Mouse (Mus musculus): ENCODE results near the gene Tmc2. TPM values are rescaled to one million over a fixed set of nuclear protein-coding genes. Genes with fewer than 3 reads are reported as not detected.

The Tmc2 gene
- polyA plus RNA-seq, 1 experiment, result not detected

GRCm38 (mm10) chr2:130293009-130293408 is 98.0 kb downstream of the Tmc2 start:
- no peak overlapping the region for H3K27ac ChIP-seq (ENCODE audit: insufficient read depth, low read depth, low read length)
- peaks cover 3% of the 10 kb centered on the region; the same call in 1 of the 2 replicates for H3K4me1 ChIP-seq (ENCODE audit: control insufficient read depth, insufficient read depth, low read length)
- no peak overlapping the region for H3K4me3 ChIP-seq (ENCODE audit: insufficient read depth, low read length)
- TF ChIP-seq CTCF (IDR thresholded peaks at IDR 0.05; ENCODE audit: low read depth, low read length) (no peak), POLR2A (IDR thresholded peaks at IDR 0.05; ENCODE audit: borderline replicate concordance, low read depth, low read length) (no peak)

GRCm38 (mm10) chr2:130293486-130293885 is 98.5 kb downstream of the Tmc2 start:
- no peak for TF ChIP-seq POLR2A (IDR thresholded peaks at IDR 0.05; ENCODE audit: borderline replicate concordance, low read depth, low read length)
- TF ChIP-seq CTCF (IDR thresholded peaks at IDR 0.05; ENCODE audit: low read depth, low read length), result no peak
- Histone ChIP-seq H3K27ac (ENCODE audit: insufficient read depth, low read depth, low read length) (no peak overlapping the region), H3K4me1 (ENCODE audit: control insufficient read depth, insufficient read depth, low read length) (peaks cover 3% of the 10 kb centered on the region; the same call in 1 of the 2 replicates), H3K4me3 (ENCODE audit: insufficient read depth, low read length) (no peak overlapping the region)

GRCm38 (mm10) chr2:130294218-130294935 is 99.4 kb downstream of the Tmc2 start:
- H3K27ac ChIP-seq (ENCODE audit: insufficient read depth, low read depth, low read length), result no peak overlapping the region
- no peak overlapping the region for H3K4me3 ChIP-seq (ENCODE audit: insufficient read depth, low read length)
- H3K4me1 ChIP-seq (ENCODE audit: control insufficient read depth, insufficient read depth, low read length), result peaks cover 3% of the 10 kb centered on the region; the same call in 1 of the 2 replicates
- no peak for TF ChIP-seq CTCF (IDR thresholded peaks at IDR 0.05; ENCODE audit: low read depth, low read length)
- no peak for TF ChIP-seq POLR2A (IDR thresholded peaks at IDR 0.05; ENCODE audit: borderline replicate concordance, low read depth, low read length)

- peak within 1 kb of the TSS; percentile 24; the same call in 1 of the 2 replicates for H3K4me3 ChIP-seq (ENCODE audit: insufficient read depth, low read length)
- TF ChIP-seq POLR2A (IDR thresholded peaks at IDR 0.05; ENCODE audit: borderline replicate concordance, low read depth, low read length), result no peak
- TF ChIP-seq CTCF (IDR thresholded peaks at IDR 0.05; ENCODE audit: low read depth, low read length), result no peak
- no peak within 1 kb of the TSS for H3K27ac ChIP-seq (ENCODE audit: insufficient read depth, low read depth, low read length)
- H3K4me1 ChIP-seq (ENCODE audit: control insufficient read depth, insufficient read depth, low read length), result peaks cover 3% of the 10 kb centered on the region; the same call in 1 of the 2 replicates
Observed at GRCm38 (mm10) chr2:130294936-130295277, 99.9 kb downstream of the Tmc2 start, which contains the start of gene Ebf4. TSS of gene Ebf4 (plus strand) at chr2:130295169.

- TF ChIP-seq POLR2A (IDR thresholded peaks at IDR 0.05; ENCODE audit: borderline replicate concordance, low read depth, low read length) (no peak), CTCF (IDR thresholded peaks at IDR 0.05; ENCODE audit: low read depth, low read length) (no peak)
- peaks cover 3% of the 10 kb centered on the region; the same call in 1 of the 2 replicates for H3K4me1 ChIP-seq (ENCODE audit: control insufficient read depth, insufficient read depth, low read length)
- peak overlapping the region; percentile 24; the same call in 1 of the 2 replicates for H3K4me3 ChIP-seq (ENCODE audit: insufficient read depth, low read length)
- H3K27ac ChIP-seq (ENCODE audit: insufficient read depth, low read depth, low read length), result no peak overlapping the region
Observed at GRCm38 (mm10) chr2:130295331-130296133, 100.5 kb downstream of the Tmc2 start.

GRCm38 (mm10) chr2:130296134-130296745 is 101.2 kb downstream of the Tmc2 start:
- Histone ChIP-seq H3K4me3 (ENCODE audit: insufficient read depth, low read length) (no peak overlapping the region), H3K4me1 (ENCODE audit: control insufficient read depth, insufficient read depth, low read length) (peaks cover under 1% of the 10 kb centered on the region; the same call in 1 of the 2 replicates), H3K27ac (ENCODE audit: insufficient read depth, low read depth, low read length) (no peak overlapping the region)
- no peak for TF ChIP-seq POLR2A (IDR thresholded peaks at IDR 0.05; ENCODE audit: borderline replicate concordance, low read depth, low read length)

- Histone ChIP-seq H3K4me3 (ENCODE audit: insufficient read depth, low read length) (no peak overlapping the region), H3K4me1 (ENCODE audit: control insufficient read depth, insufficient read depth, low read length) (no peaks in the 10 kb centered on the region), H3K27ac (ENCODE audit: insufficient read depth, low read depth, low read length) (no peak overlapping the region)
- no peak for TF ChIP-seq POLR2A (IDR thresholded peaks at IDR 0.05; ENCODE audit: borderline replicate concordance, low read depth, low read length)
- no peak for TF ChIP-seq CTCF (IDR thresholded peaks at IDR 0.05; ENCODE audit: low read depth, low read length)
Observed at GRCm38 (mm10) chr2:130297580-130297979, 102.6 kb downstream of the Tmc2 start.

- H3K27ac ChIP-seq (ENCODE audit: insufficient read depth, low read depth, low read length), result no peak overlapping the region
- no peaks in the 10 kb centered on the region for H3K4me1 ChIP-seq (ENCODE audit: control insufficient read depth, insufficient read depth, low read length)
- no peak overlapping the region for H3K4me3 ChIP-seq (ENCODE audit: insufficient read depth, low read length)
- TF ChIP-seq CTCF (IDR thresholded peaks at IDR 0.05; ENCODE audit: low read depth, low read length) (no peak), POLR2A (IDR thresholded peaks at IDR 0.05; ENCODE audit: borderline replicate concordance, low read depth, low read length) (no peak)
Observed at GRCm38 (mm10) chr2:130303014-130303413, 108.0 kb downstream of the Tmc2 start.

Other genes with a start within 250 kb of the Tmc2 start
- gene Tgm3, start 182.8 kb upstream of the Tmc2 start, polyA plus RNA-seq (2012; ENCODE audit: insufficient read depth, insufficient read length, missing spikeins), result not detected in 2 replicates
- not detected in 2 replicates for gene Tgm6, start 82.8 kb upstream of the Tmc2 start, polyA plus RNA-seq (2012; ENCODE audit: insufficient read depth, insufficient read length, missing spikeins)
- gene Snrpb, start 15.8 kb upstream of the Tmc2 start, polyA plus RNA-seq (2012; ENCODE audit: insufficient read depth, insufficient read length, missing spikeins), result 154 and 166 TPM in 2 replicates
- 46.4 and 51.8 TPM in 2 replicates for gene Nop56, start 79.2 kb downstream of the Tmc2 start, polyA plus RNA-seq (2012; ENCODE audit: insufficient read depth, insufficient read length, missing spikeins)
- 162 and 179 TPM in 2 replicates for gene Idh3b, start 89.4 kb downstream of the Tmc2 start, polyA plus RNA-seq (2012; ENCODE audit: insufficient read depth, insufficient read length, missing spikeins)
- not detected in 2 replicates for gene Ebf4, start 100.0 kb downstream of the Tmc2 start, polyA plus RNA-seq (2012; ENCODE audit: insufficient read depth, insufficient read length, missing spikeins)
- 0.33 TPM in 1 of 2 replicates, not detected in the other for gene Cpxm1, start 202.4 kb downstream of the Tmc2 start, polyA plus RNA-seq (2012; ENCODE audit: insufficient read depth, insufficient read length, missing spikeins)
- gene Gm28372, start 210.0 kb downstream of the Tmc2 start, polyA plus RNA-seq (2012; ENCODE audit: insufficient read depth, insufficient read length, missing spikeins), result not detected in 2 replicates
- gene 1700020A23Rik, start 210.1 kb downstream of the Tmc2 start, polyA plus RNA-seq (2012; ENCODE audit: insufficient read depth, insufficient read length, missing spikeins), result not detected in 2 replicates
- gene Tmem239, start 211.3 kb downstream of the Tmc2 start, polyA plus RNA-seq (2012; ENCODE audit: insufficient read depth, insufficient read length, missing spikeins), result not detected in 2 replicates
- 121 and 124 TPM in 2 replicates for gene Vps16, start 229.1 kb downstream of the Tmc2 start, polyA plus RNA-seq (2012; ENCODE audit: insufficient read depth, insufficient read length, missing spikeins)
- gene Pced1a, start 229.5 kb downstream of the Tmc2 start, polyA plus RNA-seq (2012; ENCODE audit: insufficient read depth, insufficient read length, missing spikeins), result 14.1 and 15.7 TPM in 2 replicates